Mouse (Mus musculus): ENCODE measurements around the gene Zbtb38. TPM values are rescaled to one million over a fixed set of nuclear protein-coding genes. Genes with fewer than 3 reads are reported as not detected.
A peak's percentile ranks its signal among the peaks of the same experiment; 100 is the strongest.

Gene Zbtb38
- polyA plus RNA-seq, 1 experiment from 2014 or later = 5.3 TPM

DNA sequence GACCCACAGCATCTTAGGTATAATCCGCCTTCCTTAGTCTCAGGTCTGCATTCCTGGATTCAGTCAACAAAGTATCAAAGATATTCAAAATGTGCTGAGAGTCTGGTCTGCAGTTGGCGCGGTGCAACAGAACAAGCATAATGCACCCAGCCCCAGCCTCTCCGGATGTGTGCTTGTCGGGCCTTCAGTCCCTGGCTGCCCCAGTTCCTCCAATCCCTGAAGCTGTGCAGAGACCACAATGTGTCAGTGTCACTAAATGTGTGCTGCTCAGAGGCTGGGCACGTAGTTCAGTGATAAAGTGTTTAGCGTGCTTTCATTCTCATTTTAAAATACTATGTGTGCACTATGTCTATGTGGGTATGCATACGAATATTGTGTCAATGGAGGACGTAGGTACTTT is 31.0 kb upstream of the Zbtb38 start:
- Histone ChIP-seq H3K4me1 (replicated peaks) (no peaks in the 10 kb centered on the region), H3K4me3 (replicated peaks) (no peak overlapping the region), H3K27ac (replicated peaks) (no peak overlapping the region), H3K4me2 (no peak overlapping the region), H3K36me3 (replicated peaks) (no peaks in the 10 kb centered on the region), H3K27me3 (no peaks in the 10 kb centered on the region), H3K9ac (no peak overlapping the region), H3K9me3 (replicated peaks) (no peaks in the 10 kb centered on the region)
- ATAC-seq (ENCODE audit: insufficient read depth) = no peak
- WGBS (ENCODE audit: insufficient replicate concordance) = 48% methylated on average over 9 of the region's 9 CpGs

DNA sequence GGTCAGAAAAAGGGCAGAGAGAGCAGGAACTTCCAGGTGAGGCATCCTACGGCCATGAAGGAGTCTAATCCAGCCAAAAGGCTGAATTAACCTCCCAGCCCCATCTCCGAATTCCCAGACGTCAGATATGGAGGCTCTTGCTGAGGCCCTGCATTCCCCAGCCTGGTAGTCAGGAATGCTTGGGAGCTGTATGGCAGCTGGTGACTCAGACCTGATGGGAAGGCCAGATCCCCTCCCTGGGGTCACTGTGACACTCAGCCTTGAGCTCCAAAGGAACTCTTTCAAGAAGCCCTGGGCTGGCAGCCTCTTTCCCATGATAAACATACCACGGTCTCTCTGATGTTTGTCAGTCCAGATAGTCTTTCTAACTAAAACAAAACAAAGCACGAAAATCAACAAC is 30.6 kb upstream of the Zbtb38 start:
- H3K4me3 ChIP-seq (replicated peaks) = no peak overlapping the region

DNA sequence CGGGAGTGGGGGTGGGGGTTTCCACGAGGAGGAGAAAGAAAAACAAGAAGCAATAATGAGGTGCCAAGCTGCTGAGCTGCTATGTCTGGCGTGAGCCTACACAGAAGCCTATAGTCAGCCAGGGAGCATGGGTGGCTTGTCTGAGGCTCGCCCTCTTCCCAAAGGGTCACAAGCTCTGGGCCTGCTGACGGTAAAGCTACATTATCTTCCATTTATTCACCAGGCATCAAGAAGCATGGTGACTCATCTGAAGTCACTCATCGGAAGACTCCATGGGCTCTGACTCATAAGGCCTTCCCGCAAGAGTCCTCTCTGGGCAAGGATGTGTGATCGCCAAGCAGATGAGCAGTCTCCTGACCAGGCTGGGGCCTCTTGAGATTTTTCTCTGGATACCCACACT is 29.4 kb upstream of the Zbtb38 start:
- H3K9me3 ChIP-seq (replicated peaks) = no peaks in the 10 kb centered on the region
- no peak overlapping the region for H3K9ac ChIP-seq
- no peak overlapping the region for H3K27ac ChIP-seq (replicated peaks)
- WGBS (ENCODE audit: insufficient replicate concordance) = 64% methylated on average over 8 of the region's 8 CpGs
- H3K36me3 ChIP-seq (replicated peaks) = no peaks in the 10 kb centered on the region
- no peak overlapping the region for H3K4me2 ChIP-seq
- H3K4me1 ChIP-seq (replicated peaks) = no peaks in the 10 kb centered on the region
- no peak for ATAC-seq (ENCODE audit: insufficient read depth)
- H3K4me3 ChIP-seq (replicated peaks) = no peak overlapping the region
- H3K27me3 ChIP-seq = no peaks in the 10 kb centered on the region

More for the DNA sequence above, 30.6 kb upstream of the Zbtb38 start:
- H3K9ac ChIP-seq = no peak overlapping the region
- no peak overlapping the region for H3K27ac ChIP-seq (replicated peaks)
- no peaks in the 10 kb centered on the region for H3K4me1 ChIP-seq (replicated peaks)
- no peaks in the 10 kb centered on the region for H3K27me3 ChIP-seq
- no peaks in the 10 kb centered on the region for H3K36me3 ChIP-seq (replicated peaks)
- 55% methylated on average over 5 of the region's 5 CpGs for WGBS (ENCODE audit: insufficient replicate concordance)
- ATAC-seq (ENCODE audit: insufficient read depth) = no peak
- H3K9me3 ChIP-seq (replicated peaks) = no peaks in the 10 kb centered on the region
- no peak overlapping the region for H3K4me2 ChIP-seq

DNA sequence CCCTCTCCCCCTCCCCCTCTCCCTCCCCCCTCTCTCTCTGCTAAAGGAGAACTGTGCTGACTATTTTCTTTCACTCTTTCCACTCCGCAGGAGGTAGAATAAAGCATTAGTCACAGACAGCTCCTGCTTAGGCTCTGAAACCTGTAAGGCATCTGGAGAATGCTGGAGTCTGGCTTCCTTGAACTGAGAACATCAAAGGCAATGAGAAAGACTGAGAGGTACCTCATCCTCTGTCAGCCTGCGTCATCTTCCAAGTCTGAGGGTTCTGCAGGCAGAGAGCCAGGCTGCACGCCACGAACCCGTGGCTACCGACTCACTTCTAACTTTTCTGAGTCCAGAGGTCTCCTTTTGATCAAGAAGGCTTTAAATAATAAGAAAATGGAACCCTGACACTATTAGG is 20.5 kb upstream of the Zbtb38 start:
- Histone ChIP-seq H3K27ac (replicated peaks) (no peak overlapping the region), H3K36me3 (replicated peaks) (no peaks in the 10 kb centered on the region), H3K9ac (no peak overlapping the region), H3K4me3 (replicated peaks) (no peak overlapping the region), H3K4me1 (replicated peaks) (peaks cover 7% of the 10 kb centered on the region), H3K9me3 (replicated peaks) (no peaks in the 10 kb centered on the region), H3K27me3 (no peaks in the 10 kb centered on the region), H3K4me2 (no peak overlapping the region)
- no peak for ATAC-seq (ENCODE audit: insufficient read depth)
- 29% methylated on average over 6 of the region's 6 CpGs for WGBS (ENCODE audit: insufficient replicate concordance)

DNA sequence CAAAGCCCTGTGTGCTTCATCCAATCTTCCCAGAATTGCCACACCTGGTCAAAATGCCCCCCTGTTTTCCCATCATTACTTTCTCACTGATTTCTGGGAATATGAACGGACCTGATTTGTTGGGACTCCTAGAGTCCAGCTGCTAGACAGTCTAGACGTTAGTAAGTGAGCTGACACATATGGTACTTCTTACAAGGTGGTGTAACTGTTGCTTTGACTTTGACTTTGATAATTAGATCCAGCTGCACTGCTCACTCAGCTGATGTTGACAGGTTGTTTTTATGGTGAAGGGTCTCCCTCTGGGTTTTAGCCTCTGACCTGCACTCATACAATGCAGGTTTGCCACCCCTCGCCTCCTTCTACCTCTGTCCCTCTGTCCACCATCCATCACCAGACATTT is 17.8 kb upstream of the Zbtb38 start:
- WGBS (ENCODE audit: insufficient replicate concordance) = 70% methylated on average over 3 of the region's 3 CpGs
- ATAC-seq (ENCODE audit: insufficient read depth) = no peak
- no peak overlapping the region for H3K4me3 ChIP-seq (replicated peaks)
- no peaks in the 10 kb centered on the region for H3K27me3 ChIP-seq
- H3K4me2 ChIP-seq = no peak overlapping the region
- no peaks in the 10 kb centered on the region for H3K9me3 ChIP-seq (replicated peaks)
- H3K4me1 ChIP-seq (replicated peaks) = peaks cover 18% of the 10 kb centered on the region
- H3K27ac ChIP-seq (replicated peaks) = no peak overlapping the region
- H3K9ac ChIP-seq = no peak overlapping the region
- no peaks in the 10 kb centered on the region for H3K36me3 ChIP-seq (replicated peaks)

DNA sequence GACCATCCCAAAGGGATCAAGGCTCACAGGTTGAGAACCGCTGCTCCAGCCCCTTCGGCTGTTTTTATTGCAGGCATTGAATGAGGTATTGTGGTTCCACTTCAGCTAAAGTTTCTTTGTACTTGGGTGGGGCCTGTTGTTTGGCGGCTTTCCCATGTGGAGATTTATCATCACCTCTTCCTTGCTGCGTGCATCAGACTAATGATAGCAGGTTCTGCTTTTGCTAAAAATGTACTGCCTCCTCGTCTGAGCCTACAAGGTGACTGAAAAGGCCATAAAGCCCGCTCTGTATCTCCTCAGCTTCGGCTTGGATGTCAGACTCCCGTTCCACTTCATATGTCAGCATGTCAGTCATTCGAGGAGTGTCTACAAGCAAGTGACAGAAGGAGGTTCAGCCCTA is 17.0 kb upstream of the Zbtb38 start:
- Histone ChIP-seq H3K4me1 (replicated peaks) (peaks cover 26% of the 10 kb centered on the region), H3K9ac (no peak overlapping the region), H3K27me3 (no peaks in the 10 kb centered on the region), H3K27ac (replicated peaks) (no peak overlapping the region), H3K36me3 (replicated peaks) (no peaks in the 10 kb centered on the region), H3K4me2 (no peak overlapping the region), H3K4me3 (replicated peaks) (no peak overlapping the region), H3K9me3 (replicated peaks) (no peaks in the 10 kb centered on the region)
- 31% methylated on average over 9 of the region's 9 CpGs for WGBS (ENCODE audit: insufficient replicate concordance)
- ATAC-seq (ENCODE audit: insufficient read depth) = no peak

DNA sequence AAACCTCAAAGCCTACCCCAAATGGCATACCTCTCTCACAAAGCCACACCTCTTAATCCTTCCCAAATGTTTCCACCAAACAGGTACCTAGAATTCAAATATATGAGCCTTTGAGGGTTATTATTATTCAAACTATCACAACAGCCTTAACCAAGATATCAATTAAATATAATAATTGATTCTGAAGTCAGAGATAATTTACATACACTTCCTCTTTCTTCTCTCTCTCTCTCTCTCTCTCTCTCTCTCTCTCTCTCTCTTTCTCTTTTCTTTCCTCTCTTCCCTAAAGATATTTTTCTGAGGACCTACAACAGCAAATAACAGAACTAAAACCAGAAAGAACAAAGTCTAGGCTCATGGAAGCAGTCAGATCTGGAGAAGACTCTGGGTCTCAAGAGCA is 15.2 kb upstream of the Zbtb38 start:
- Histone ChIP-seq H3K4me3 (replicated peaks) (no peak overlapping the region), H3K9ac (no peak overlapping the region), H3K4me1 (replicated peaks) (peaks cover 34% of the 10 kb centered on the region), H3K27ac (replicated peaks) (no peak overlapping the region), H3K4me2 (no peak overlapping the region), H3K9me3 (replicated peaks) (no peaks in the 10 kb centered on the region), H3K36me3 (replicated peaks) (no peaks in the 10 kb centered on the region), H3K27me3 (no peaks in the 10 kb centered on the region)
- ATAC-seq (ENCODE audit: insufficient read depth) = no peak

DNA sequence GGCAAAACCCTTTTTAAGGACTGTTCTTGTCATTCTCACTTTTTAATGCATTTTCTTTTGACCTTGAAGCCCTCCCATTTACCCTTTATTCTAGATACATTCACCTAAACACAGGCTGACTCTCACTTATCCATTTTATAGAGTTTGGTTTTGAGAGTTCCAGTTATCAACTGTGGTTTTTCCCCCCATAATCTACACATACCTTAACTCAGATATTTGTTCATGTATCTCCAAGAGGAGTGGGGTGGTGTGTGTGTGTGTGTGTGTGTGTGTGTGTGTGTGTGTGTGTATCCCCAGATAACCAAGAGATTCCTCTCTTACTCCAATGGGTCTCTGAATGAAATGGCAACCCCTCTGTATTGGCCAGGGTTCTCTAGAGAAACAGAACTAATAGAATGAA is 13.4 kb upstream of the Zbtb38 start:
- no peaks in the 10 kb centered on the region for H3K36me3 ChIP-seq (replicated peaks)
- no peak overlapping the region for H3K9ac ChIP-seq
- peaks cover 34% of the 10 kb centered on the region for H3K4me1 ChIP-seq (replicated peaks)
- ATAC-seq (ENCODE audit: insufficient read depth) = no peak
- H3K27ac ChIP-seq (replicated peaks) = peak overlapping the region; percentile 59
- H3K9me3 ChIP-seq (replicated peaks) = no peaks in the 10 kb centered on the region
- peak overlapping the region; percentile 58 for H3K4me2 ChIP-seq
- no peaks in the 10 kb centered on the region for H3K27me3 ChIP-seq
- peak overlapping the region; percentile 32 for H3K4me3 ChIP-seq (replicated peaks)

DNA sequence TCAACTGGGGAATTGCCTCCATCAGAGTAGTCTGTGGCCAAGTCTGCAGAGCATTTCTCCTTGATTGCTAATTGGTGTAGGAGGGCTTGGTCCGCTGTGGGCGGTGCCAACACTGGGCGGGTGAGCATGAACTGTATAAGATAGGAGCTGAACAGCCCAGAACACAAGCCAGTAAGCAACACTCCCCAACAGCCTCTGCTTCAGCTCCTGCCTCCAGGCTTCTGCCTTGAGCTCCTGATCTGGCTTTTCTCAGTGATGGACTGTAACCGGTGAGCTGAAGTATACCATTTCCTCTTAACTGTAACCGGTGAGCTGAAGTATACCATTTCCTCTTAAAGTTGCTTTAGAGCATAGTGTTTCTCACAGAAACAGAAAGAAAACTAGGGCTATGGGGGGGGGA is 12.8 kb upstream of the Zbtb38 start:
- Histone ChIP-seq H3K27me3 (no peaks in the 10 kb centered on the region), H3K4me2 (peak overlapping the region; percentile 58), H3K4me3 (replicated peaks) (peak overlapping the region; percentile 32), H3K9me3 (replicated peaks) (no peaks in the 10 kb centered on the region), H3K27ac (replicated peaks) (peak overlapping the region; percentile 59), H3K9ac (no peak overlapping the region), H3K4me1 (replicated peaks) (peaks cover 34% of the 10 kb centered on the region), H3K36me3 (replicated peaks) (no peaks in the 10 kb centered on the region)
- ATAC-seq (ENCODE audit: insufficient read depth) = peak; percentile 96
- 10% methylated on average over 5 of the region's 5 CpGs for WGBS (ENCODE audit: insufficient replicate concordance)

DNA sequence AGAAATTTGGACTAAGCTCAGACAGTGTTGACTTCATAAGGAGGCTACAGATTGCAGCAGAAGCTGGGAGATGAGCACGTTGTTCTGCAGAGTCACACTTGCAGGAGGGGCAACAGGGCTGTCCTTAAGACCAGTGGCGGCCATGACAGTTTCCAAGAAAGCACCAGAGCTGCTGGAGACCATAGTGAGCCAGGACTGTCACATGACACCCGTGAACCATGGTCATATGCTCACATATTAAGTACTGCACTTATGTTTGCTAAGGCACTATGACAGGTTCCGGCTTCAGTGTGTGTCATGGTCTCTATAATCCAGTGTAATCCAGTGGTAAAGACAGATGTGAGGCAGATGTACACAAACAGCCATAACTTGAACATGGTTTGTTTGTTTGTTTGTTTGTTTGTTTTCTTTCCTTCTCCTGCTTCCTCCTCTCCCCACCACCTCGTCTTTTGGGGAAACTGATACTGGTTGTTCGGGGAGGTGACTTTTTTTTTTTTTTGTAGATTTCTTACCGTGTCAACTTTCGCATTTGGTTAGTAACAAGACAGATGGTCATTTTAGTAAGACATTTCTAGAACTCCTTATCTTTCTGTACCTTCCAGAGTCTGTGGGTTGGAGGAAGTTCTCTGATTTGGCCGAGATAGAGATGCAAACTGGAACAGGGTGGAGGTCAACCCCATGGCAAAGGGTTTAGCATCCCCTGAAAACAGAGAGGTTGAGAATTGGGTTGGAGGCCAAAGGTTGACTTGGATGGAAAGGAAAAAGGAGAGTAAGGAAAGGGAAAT is 11.4 kb upstream of the Zbtb38 start:
- Histone ChIP-seq H3K4me1 (replicated peaks) (peaks cover 30% of the 10 kb centered on the region), H3K36me3 (replicated peaks) (no peaks in the 10 kb centered on the region), H3K4me3 (replicated peaks) (no peak overlapping the region), H3K9me3 (replicated peaks) (no peaks in the 10 kb centered on the region), H3K9ac (no peak overlapping the region), H3K4me2 (no peak overlapping the region), H3K27ac (replicated peaks) (no peak overlapping the region), H3K27me3 (no peaks in the 10 kb centered on the region)
- 41% methylated on average over 9 of the region's 9 CpGs for WGBS (ENCODE audit: insufficient replicate concordance)
- no peak for ATAC-seq (ENCODE audit: insufficient read depth)

DNA sequence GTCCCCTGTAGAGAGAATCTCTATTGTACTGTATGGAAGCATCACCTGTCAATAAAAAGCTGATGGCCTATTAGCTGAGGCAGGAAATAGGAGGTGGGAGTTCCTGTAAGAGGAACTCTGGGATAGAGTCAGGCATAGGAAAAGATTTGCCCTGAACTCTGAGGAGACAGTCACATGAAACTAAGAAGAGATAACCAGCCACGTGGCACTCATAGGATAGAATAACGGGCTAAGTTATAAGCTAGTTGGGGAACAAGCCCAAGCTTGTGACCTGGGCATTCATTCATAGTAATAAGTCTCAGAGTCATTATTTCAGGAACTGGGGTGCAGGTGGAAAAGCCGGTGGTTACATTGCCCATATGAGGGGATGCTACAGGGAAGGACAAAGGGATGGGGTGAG is 10.4 kb upstream of the Zbtb38 start:
- 66% methylated on average over 3 of the region's 3 CpGs for WGBS (ENCODE audit: insufficient replicate concordance)
- H3K9me3 ChIP-seq (replicated peaks) = no peaks in the 10 kb centered on the region
- H3K4me2 ChIP-seq = no peak overlapping the region
- H3K9ac ChIP-seq = no peak overlapping the region
- H3K4me3 ChIP-seq (replicated peaks) = no peak overlapping the region
- ATAC-seq (ENCODE audit: insufficient read depth) = no peak
- H3K4me1 ChIP-seq (replicated peaks) = peaks cover 34% of the 10 kb centered on the region
- no peak overlapping the region for H3K27ac ChIP-seq (replicated peaks)
- H3K36me3 ChIP-seq (replicated peaks) = no peaks in the 10 kb centered on the region
- no peaks in the 10 kb centered on the region for H3K27me3 ChIP-seq
